Mouse (Mus musculus): ENCODE data around the gene Anapc15-ps.

DNA sequence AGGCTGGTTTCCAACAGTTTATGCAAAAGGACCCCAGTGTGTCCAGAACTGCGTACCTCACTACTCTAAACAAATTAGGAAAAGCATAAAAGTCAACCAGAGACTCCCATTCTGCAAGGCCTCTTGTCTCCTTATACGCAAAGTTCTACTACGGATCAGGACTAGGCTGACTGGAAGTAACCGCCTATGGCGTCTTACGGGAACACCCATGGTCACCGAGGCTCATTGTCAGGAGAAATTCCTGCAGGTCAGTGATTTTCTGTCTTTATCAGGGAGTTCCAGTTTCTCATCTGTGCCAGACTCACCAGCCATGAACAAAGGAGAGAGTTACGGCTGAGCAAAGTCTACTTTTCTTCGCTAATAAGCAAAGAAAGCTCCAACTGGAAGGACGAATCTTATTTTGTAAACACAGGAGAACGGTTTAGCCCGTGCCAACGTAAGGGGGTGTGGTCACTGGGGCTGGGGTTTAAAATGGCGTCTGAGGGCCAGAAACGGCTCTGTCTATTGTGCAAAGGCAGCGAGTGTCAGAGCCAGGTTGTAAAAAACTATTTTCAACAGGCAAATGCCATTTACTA lies 43.9 kb upstream of the Anapc15-ps start:
- TF ChIP-seq POLR2A (IDR thresholded peaks at IDR 0.05; ENCODE audit: insufficient read depth, low read depth, low read length) (no peak), CTCF (IDR thresholded peaks at IDR 0.05; ENCODE audit: insufficient read depth, low read depth, low read length) (no peak)
